ENCODE assay signal across 19 mouse cellular contexts in genomic region chr17:68107875-68108274, GRCm38 (mm10).
DNase-seq lines count a peak whose midpoint lies in the region; TF ChIP-seq lines count a peak whose summit lies in the region.
"Had no signal": no experiment of that assay in that cellular context is flagged by ENCODE, and none has a peak within 500 bp of the region (broad histone marks: within the 10 kb centered on the region; RNA-seq: fewer than 3 reads in every experiment).

No protein-coding gene starts in this region.

- intact Hi-C loops in left cerebral cortex, postnatal 4 days (cut with DNase I): no loop called here

- DNase-seq in gastrocnemius, postnatal 10 days: peak; percentile 51
- no peak for DNase-seq in gastrocnemius, adult 8-10 months (ENCODE audit: low spot score in 2 of 2)
- DNase-seq in left cerebral cortex, postnatal 4 days: peak; percentile 67
- no peak for DNase-seq in left cerebral cortex, adult 8-10 months (ENCODE audit: low spot score in 2 of 2)
- peak; percentile 32 for DNase-seq in brain, embryonic 14.5 days (ENCODE audit: low read depth)
- no peak for DNase-seq in layer of hippocampus, postnatal 14 days (ENCODE audit: low spot score in 2 of 2)
- DNase-seq: adrenal gland, adult 2 months; B cell, adult 2 months; cerebellum, adult 11-12 months; kidney, adult 9 months; kidney, postnatal 14 days; lung, postnatal 4 days; retina, postnatal 1 day; right cerebral cortex, postnatal 25 days; thymus, postnatal 14 days had no signal

- H3K36me3 ChIP-seq in myocyte (ENCODE audit: control insufficient read depth, insufficient read depth): no peaks in the 10 kb centered on the region
- H3K36me3 ChIP-seq: forebrain, embryonic 10.5 days; hindbrain, embryonic 12.5 days; neural tube, embryonic 12.5 days had no signal

- TF ChIP-seq CTCF in brain, embryonic 14.5 days (IDR thresholded peaks at IDR 0.05; ENCODE audit: borderline replicate concordance, extremely low read depth, insufficient read depth, insufficient read length): no peak

- no peak overlapping the region for H3K4me3 ChIP-seq in myocyte
- H3K4me3 ChIP-seq: forebrain, embryonic 10.5 days; hindbrain, embryonic 12.5 days; neural tube, embryonic 12.5 days had no signal

- TF ChIP-seq POLR2A in brain, embryonic 14.5 days (IDR thresholded peaks at IDR 0.05; ENCODE audit: borderline replicate concordance, extremely low read depth, insufficient read depth, insufficient read length, poor library complexity, severe bottlenecking): no peak
- no peak for TF ChIP-seq POLR2A in myocyte (IDR thresholded peaks at IDR 0.05; ENCODE audit: insufficient read length, low read depth)

- H3K79me2 ChIP-seq in myocyte (ENCODE audit: control insufficient read depth, insufficient read depth): no peaks in the 10 kb centered on the region

- H3K27me3 ChIP-seq in myocyte (ENCODE audit: control insufficient read depth, insufficient read depth, insufficient read length): no peaks in the 10 kb centered on the region
- H3K27me3 ChIP-seq: hindbrain, embryonic 12.5 days; neural tube, embryonic 12.5 days had no signal

- H3K4me2 ChIP-seq in myocyte (ENCODE audit: low read depth): peak overlapping the region; percentile 41
- H3K4me2 ChIP-seq: hindbrain, embryonic 12.5 days; neural tube, embryonic 12.5 days had no signal

- no peak overlapping the region for H3ac ChIP-seq in myocyte (ENCODE audit: control insufficient read depth, insufficient read length)

TF ChIP-seq in myocyte, 11 proteins besides CTCF, POLR2A, EP300 and RAD21:
- TF ChIP-seq TCF12 (IDR thresholded peaks at IDR 0.05; ENCODE audit: insufficient read depth, poor library complexity, severe bottlenecking) (peak; percentile 100), MYOD1 (IDR thresholded peaks at IDR 0.05; ENCODE audit: control insufficient read depth in 1 of 3, insufficient read length in 2 of 3, low read depth in 2 of 3) (peak; percentile 61 to 100 (median 98)), MYOG (IDR thresholded peaks at IDR 0.05; ENCODE audit: control insufficient read depth in 1 of 3, insufficient read depth in 1 of 3, insufficient read length in 2 of 3, low read depth in 2 of 3) (peak; percentile 99 to 100 (median 99)), E2F4 (IDR thresholded peaks at IDR 0.05; ENCODE audit: insufficient read depth) (no peak), CEBPB (IDR thresholded peaks at IDR 0.05; ENCODE audit: insufficient read depth, poor library complexity, severe bottlenecking) (no peak), USF1 (IDR thresholded peaks at IDR 0.05; ENCODE audit: low read depth) (no peak), TCF3 (IDR thresholded peaks at IDR 0.05; ENCODE audit: insufficient read length, low read depth) (peak; percentile 100), REST (IDR thresholded peaks at IDR 0.05; ENCODE audit: insufficient read depth, insufficient read length) (no peak), SRF (IDR thresholded peaks at IDR 0.05; ENCODE audit: control insufficient read depth, insufficient read length, low read depth) (no peak), POLR2AphosphoS2 (IDR thresholded peaks at IDR 0.05; ENCODE audit: insufficient read length, low read depth) (no peak)
TF ChIP-seq in myocyte: peak in this region for 4.

Comparison
In these comparisons a context has a peak if more than half of its experiments do, and no peak if none do; other contexts are left out.
1. DNase-seq: peak in gastrocnemius, postnatal 10 days (single experiment), left cerebral cortex, postnatal 4 days (single experiment) and brain, embryonic 14.5 days (single experiment); none in gastrocnemius, adult 8-10 months (0 of 2), left cerebral cortex, adult 8-10 months (0 of 2) and layer of hippocampus, postnatal 14 days (0 of 2).